Mouse (Mus musculus) lung, postnatal 0 days (tissue): ENCODE data around the gene Tmem104.

Experiments
- CTCF ChIP-seq: IDR thresholded peaks from 2 replicates; pipeline ENCODE4 v1.5.1; 2016; ENCODE audit warnings: antibody characterized with exemption, mild to moderate bottlenecking
- EP300 ChIP-seq: IDR thresholded peaks from 2 replicates; pipeline ENCODE4 v1.6.1; 2016; ENCODE audit warnings: antibody characterized with exemption, mild to moderate bottlenecking, control low read depth

DNA sequence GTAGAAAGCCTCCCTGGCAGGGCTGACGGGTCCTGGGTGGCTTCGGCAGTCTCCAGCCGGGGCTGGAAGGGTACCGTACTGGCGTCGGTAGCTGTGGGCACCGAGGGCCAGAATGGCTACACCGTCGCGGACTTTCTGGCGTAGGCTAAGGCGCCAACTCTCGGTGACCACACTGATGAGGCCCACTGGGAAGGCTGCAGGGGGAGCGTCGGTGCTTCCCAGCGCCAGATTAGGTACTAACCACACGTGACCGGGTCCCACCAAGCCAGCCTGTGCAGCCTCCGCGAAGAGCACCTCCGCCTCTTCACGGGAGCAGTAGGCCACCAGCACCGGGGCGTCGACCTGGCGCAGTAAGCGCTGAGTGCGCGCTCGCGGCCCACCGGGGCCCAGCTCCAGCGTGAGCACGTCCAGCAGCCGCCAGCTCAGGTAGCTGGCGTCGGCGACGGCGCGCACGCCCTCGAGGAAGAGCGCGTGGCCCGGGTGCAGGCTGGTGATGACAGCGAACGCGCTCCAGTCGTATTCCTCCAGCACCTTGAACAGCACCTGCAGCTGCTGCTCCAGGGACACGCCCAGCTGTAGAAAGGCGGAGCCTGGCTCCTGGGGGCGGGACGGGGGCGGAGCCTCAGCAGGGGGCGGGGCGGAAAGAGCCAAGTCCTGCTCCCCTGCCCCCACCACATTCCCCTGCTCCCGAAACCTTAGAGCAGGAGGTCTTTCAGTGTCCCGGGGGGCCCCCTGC is 70.7 kb downstream of the Tmem104 start:
- TF ChIP-seq CTCF: no peak
- TF ChIP-seq EP300: no peak
